Mouse (Mus musculus) frontal cortex, postnatal 14 days (tissue): ENCODE measurements around the gene Rasgrf2.

Source experiments
- DNase-seq, 2 experiments: peaks; one replicate each; pipeline ENCODE4 v3.0.0; 2022; ENCODE audit warnings: low spot score in 2 of 2

Rasgrf2 gene

DNA sequence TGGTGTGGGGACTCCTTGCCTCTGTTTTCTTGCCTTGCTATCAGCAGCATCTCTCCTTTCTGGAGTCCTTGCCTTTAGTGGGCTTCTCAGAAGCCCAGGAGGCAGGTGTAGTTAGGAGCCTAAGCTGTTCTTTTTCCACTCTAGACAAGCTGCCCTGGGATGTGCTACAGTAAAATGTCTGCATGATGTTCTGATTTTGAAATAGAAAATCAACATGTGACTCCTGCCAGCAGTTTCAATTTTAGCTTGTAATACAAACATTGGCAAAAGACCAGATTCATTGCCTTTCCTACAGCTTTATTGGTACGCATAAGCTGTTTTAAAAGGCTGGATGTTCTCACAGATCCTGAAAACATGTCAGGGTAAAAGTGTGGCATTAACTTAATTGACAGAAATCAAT is 176.3 kb downstream of the Rasgrf2 start:
- no peak for DNase-seq

DNA sequence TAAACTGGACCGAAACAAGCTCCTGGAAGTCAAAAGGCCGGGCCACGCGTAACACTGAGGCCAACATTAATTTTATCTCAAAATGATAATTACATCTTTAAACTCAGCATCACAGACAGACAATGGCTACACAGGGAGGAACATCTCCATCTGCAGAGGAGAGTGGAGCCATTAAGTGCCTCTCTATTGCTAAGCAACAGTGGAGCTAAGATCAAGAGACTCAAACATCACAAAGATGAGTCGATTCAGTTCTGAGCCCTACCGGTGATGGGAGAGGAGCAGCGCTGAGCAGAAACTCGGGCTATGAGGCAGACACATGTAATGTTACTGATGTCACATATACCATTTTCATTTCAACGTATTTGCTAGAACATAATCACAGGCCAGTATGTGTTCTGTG is 191.3 kb downstream of the Rasgrf2 start:
- DNase-seq = no peak

GRCm38 (mm10) chr13:91938826-91939225 is 192.6 kb downstream of the Rasgrf2 start:
- DNase-seq = no peak

- no peak for DNase-seq
These were observed 194.2 kb downstream of the Rasgrf2 start for GRCm38 (mm10) chr13:91937232-91937631.

GRCm38 (mm10) chr13:91932122-91932521 is 199.3 kb downstream of the Rasgrf2 start:
- no peak for DNase-seq

- no peak for DNase-seq
These were observed 201.3 kb downstream of the Rasgrf2 start for GRCm38 (mm10) chr13:91929943-91930726.

- DNase-seq = no peak
These were observed 202.7 kb downstream of the Rasgrf2 start for GRCm38 (mm10) chr13:91928605-91929389.

DNA sequence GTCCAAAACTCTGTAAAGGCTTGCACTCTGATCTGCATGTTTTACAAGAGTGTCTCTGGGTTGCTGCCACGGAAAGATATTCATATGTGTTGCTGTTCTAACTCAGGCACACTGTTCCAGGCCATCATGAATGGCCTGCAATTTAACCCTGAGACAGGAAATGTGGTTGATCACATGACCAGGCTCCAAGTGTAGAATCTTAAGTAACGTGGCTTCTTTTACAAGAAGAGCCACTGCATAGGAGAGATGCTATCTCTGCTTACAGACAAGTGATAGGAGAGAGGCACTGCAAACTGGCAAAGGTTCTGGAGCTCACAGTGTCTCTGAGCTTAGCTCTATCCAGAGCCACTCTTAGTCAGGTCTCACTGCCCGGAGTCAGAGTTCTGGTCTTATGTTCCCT is 210.4 kb downstream of the Rasgrf2 start:
- no peak for DNase-seq

DNA sequence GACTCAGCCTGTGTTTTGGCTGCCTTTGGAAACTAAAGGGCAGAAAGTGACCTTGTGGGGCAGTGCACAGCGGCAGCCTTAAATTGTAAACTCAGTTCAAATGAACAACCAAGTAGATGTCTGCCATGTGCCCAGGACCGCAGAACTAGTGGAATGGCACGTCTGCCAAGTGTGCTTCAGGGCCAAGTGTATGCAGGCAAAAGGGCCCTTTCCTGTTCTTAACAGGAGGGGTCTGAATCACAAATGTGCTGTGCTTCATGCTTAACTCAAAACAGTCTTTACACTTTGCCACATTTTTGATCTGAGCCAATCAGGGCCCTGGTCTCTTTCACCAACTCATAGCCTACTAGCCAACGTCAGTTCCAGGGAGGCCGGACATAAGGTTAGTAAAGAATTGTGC is 212.7 kb downstream of the Rasgrf2 start:
- DNase-seq = no peak

DNA sequence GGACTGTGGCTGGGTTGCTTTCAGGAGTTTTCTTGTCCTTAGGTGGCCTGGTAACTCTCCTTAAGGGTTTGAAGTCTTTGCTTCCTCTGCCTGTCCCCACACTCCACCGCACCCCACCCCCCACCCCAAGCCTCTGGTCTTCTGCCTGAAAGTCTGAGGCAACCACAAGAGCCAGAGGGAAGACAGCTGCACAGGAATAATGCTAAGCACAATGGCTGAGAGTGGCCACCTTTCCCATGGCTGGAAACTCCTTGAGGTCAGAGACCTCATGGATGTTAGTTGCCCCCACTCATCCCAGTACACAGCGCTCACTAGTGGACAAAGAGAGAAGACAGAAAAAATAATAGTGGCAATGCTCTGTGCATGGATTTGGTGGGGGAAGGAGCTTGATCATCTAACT is 213.6 kb downstream of the Rasgrf2 start:
- DNase-seq = no peak

GRCm38 (mm10) chr13:91916308-91916707 is 215.1 kb downstream of the Rasgrf2 start:
- no peak for DNase-seq

DNA sequence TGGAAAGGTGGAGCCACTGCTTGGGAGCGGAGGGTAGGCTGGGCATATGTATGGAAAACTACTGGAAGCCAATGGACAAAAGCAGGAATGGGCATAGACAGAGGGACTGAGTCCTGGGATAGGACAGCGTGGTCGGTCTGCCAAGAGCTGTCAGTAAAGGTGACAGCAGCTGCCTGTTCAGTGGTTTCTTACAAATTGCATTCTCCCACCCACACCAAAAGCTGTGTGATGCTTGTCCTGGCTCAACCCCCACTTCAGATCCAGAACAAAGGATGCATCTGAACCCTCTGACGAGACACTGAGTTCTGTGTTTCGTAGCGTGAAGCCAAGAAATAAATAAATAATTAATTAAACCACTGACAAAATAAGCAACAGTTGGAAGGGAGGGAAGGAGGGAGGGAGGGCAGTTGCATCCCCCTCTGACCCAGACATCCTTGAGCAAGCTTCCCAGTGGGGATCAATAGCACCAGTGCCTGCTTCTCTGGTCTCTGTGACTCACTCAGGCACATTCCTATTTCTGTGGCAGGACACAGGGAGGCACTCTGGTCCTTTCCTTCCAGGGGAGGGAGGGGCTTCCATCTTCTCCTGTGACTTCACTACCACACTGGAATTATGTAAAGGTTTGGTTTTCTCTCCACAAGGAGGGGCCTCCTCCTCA is 215.7 kb downstream of the Rasgrf2 start:
- peak; percentile 26 to 35 for DNase-seq

DNA sequence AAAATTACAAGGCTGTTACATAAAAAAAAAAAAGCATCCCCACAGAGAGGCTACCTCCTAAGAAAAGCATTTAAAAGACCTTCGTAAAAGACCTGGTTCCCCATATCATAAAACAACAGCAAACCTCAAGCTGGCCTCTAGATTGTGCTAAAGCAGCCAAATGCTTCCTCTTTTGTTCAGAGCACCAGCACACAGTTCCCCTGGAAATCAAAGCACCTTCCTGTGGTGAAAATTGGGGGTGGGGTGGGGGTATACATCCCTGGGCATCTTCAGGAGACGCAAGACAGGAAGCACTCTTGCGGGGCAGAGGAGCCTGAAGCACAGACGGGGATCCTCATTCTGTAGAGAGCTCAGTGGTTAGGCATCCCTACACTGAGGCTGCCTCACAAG is 216.3 kb downstream of the Rasgrf2 start:
- no peak for DNase-seq

DNA sequence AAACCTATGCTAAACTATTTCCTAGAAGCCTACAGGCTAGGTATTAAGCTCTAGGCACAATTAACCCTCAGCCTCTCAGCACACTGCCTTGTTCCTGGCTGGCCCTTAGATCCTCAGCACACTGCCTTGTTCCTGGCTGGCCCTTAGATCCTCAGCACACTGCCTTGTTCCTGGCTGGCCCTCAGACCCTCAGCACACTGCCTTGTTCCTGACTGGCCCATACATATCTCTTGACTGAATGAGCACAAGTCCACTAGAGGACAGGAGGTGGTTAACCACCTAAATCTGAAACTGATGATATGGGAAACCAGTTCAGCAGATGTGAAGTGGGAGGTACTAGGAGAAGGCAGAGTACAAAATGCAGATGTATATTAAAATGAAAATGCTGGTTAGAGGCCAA is 219.8 kb downstream of the Rasgrf2 start:
- no peak for DNase-seq

- no peak for DNase-seq
These were observed 220.2 kb downstream of the Rasgrf2 start for GRCm38 (mm10) chr13:91911211-91911610.

DNA sequence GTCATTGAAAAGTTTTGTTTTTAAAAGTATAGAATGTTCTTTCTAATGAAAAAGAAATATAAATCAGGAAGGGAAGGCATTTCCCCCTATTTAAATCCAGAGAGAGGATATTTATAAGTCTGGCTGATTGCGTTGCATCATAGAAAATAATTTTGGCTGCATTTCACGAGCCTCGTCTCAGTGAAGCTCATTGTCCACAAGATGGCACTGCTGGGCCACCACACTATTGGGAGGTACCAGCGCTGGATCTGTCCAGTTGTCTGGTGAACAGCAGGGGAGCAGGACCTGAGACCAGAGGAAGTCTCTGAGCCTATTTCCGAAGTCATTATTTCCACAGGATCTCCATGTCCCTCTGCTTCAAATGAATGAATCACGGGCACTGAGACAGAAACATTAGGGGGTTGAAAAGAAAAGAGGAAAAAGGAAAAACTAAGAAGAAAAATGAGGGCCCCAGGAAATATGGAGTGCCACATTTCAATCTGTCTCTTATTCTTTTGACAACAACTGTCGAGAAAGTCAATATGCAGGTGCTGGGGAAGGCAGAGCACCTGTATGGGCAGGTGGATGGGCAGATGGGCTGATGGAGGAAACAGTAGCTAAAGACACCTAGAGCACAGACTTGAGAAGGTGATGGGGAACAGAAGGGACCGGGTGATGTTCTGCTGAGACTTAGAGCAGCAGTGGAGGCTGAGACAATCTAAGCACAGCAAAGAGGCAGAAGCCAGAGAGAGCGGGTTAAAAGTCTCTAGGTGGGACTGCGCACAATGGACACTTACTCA is 223.1 kb downstream of the Rasgrf2 start:
- peak; percentile 59 to 70 for DNase-seq

GRCm38 (mm10) chr13:91906338-91906737 is 225.1 kb downstream of the Rasgrf2 start:
- no peak for DNase-seq

DNA sequence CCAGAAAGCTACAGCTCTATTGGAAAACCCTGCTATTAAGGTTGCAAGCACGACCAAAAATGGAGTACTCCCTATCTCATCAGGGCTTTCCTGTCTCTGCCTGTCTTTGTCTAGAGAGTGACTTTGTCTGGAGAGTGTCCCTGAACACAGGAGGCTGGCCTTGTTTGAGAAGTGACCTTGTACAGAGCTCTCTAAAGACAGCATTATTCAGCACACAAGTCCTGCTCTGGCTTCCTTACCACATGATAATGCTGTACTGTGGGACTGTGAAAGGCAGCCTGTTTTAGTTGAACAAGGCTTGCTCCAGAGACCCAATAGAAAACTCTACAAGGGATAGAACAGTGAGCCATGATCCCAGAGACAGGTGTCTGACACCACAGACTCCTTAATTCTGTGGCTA is 235.0 kb downstream of the Rasgrf2 start:
- no peak for DNase-seq

GRCm38 (mm10) chr13:91893132-91893531 is 238.3 kb downstream of the Rasgrf2 start:
- DNase-seq = no peak

DNA sequence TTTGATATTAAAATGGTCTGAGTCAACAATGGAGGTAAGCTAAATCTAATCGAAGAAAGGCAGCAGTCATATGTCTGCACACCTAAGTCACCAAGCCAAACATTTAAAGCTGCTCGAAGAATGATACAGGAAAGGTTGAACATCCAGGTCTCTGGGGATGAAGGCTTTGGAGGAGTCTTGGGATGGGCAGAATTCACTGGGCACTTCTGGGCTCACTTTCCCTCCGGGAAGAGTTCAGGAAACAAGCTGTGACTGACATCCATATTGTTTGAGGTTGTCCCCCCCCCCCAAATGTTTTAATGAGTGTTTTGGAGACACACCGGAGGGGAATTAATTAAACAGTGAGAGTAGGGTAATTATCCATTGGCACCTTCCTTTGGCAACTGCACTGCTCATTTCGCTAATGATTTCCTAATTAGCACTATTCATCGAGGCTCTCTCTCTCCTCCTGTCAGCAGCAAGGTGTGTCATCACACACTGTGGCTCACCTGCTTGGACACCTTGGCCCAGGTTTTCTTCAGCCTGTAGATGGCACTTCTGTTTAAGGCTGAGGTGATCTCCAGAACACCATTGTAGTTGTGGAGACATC is 241.3 kb downstream of the Rasgrf2 start:
- DNase-seq = no peak

DNA sequence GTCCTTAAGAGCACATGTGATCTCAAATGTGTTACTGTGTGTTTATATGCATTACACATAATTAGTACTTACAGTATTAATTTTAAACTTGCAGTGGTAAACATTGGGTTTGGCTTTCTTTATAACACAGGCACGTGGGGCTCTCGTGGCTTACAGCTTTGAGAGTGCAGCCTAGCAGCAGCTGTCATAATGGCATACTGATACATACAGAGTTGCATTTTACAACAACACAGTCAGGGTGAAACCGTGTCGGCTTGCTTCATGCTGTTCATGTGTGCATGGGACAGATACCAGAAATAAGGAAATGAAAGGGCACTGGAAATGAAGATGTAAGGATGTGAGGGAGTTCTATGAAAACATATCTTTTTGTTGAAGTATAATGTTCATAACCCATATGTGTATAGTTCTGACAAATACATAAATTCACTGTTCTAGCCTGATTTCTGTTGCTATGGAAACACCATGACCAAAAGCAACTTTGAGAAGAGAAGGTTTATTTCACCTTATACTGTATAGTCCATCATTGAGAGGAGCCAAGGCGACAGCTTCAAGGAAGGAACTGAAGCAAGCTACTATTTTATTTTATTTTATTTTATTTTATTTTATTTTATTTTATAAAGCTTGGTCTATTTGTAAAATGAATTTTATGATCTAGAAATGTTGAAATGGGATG is 246.6 kb downstream of the Rasgrf2 start:
- no peak for DNase-seq
